Mouse (Mus musculus) G1E-ER4 (cell line): ENCODE measurements around the gene Fars2. TPM values are rescaled to one million over a fixed set of nuclear protein-coding genes. Genes with fewer than 3 reads are reported as not detected.

Source experiments
- GATA1 ChIP-seq: IDR thresholded peaks from one replicate; pipeline ENCODE4 v1.8.0; 2012; ENCODE audit warnings: low read length, inconsistent platforms
- polyA plus RNA-seq: library from polyadenylated mRNA; stranded (reverse); fragments of >175 nt; gene quantifications from 2 replicates; pipeline ENCODE4 v1.2.3, GENCODE M21; 2012

The Fars2 gene
- polyA plus RNA-seq, 1 experiment, result 60.7 TPM

DNA sequence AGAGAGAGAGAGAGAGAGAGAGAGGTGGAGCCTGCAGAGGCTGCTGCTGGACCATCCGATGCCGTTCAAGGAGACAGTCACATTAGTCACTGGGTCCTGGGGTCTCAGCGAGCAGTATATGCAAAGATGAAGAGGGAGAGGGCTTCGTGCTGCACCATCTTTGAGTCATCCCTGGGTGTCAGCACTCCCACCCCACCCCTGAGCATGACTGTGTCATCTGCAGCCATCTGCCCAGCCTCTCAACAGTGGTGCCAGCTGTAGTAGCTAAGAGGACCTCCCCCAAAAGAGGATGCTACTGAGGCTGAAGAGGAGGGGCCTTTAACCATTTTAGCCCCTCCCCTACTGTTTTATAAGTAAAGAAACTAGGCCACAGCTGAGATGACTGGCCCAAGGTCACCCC lies 459.6 kb downstream of the Fars2 start:
- no peak for TF ChIP-seq GATA1

GRCm38 (mm10) chr13:36577916-36578568 lies 460.8 kb downstream of the Fars2 start:
- no peak for TF ChIP-seq GATA1

GRCm38 (mm10) chr13:36578569-36579333 lies 461.5 kb downstream of the Fars2 start:
- TF ChIP-seq GATA1, result no peak

- no peak for TF ChIP-seq GATA1
Observed at GRCm38 (mm10) chr13:36582406-36583070, 465.3 kb downstream of the Fars2 start.

DNA sequence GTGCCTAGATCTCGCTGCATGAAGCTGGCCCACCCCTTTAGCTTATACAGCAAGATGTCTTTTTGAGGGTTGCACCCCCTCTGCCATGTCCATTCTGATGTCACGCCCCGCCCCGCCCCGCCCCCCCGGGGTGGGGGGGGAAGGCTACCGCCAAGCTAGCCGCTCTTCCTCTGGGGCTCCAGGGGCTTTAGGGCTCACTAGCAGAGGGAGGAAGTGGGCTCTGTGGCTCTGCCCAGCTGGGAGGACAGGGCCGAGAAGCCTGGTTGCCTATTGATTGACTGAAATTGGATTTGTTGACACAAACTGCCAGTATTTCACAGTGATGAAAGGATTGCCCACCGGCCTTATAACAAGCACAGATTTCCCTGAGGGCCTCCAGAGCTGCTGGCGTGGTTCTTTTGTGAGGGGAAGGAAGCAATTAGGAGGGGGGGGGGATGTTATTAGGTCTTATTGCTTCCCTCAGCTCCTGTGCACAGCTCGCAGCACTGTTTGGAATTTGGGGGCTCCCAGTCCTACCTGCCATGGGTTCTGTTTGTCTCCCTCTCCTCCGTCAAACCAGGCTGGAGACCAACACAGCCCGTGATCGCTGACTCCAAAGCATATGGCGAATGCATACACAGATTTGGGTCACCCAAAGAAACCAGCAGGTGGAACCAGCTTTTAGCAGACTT lies 466.4 kb downstream of the Fars2 start:
- TF ChIP-seq GATA1, result no peak

DNA sequence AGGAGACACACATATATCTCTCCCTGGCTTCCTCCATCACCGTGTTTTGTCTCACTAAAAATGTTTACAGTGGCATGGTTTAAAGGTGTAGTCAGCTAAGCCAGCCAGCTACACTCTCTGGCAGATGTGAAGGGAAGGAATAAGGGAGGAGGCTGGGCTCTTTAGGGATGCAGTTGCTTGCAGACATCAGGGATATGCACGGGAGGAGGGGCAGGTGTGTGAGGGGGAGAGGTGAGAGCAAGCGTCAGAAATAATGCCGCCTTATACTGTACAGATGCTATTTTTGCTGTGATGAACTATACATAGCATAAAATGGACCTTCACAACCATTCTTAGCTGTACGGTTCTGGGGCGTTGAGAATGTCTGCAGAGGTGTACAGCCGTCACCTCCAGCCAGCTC lies 467.0 kb downstream of the Fars2 start:
- no peak for TF ChIP-seq GATA1

DNA sequence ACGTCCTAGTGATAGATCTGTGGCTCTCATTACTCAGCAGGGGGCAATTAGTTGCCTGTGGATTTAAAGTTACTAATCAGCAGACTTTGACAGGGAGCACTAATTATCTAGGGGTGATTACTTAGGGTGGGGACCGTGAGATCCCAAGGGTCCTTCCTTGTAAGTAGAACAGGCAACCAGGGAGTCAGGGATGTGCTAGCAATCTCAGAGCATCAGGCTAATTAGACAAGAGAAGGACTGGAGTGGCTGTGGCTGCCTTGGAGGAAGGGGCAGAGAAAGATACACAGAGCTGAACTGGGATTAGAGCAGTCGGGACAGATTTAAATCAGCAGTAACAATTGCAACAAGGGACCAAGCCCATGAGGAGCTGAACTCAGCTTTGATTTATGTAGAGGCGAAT lies 471.9 kb downstream of the Fars2 start:
- no peak for TF ChIP-seq GATA1

DNA sequence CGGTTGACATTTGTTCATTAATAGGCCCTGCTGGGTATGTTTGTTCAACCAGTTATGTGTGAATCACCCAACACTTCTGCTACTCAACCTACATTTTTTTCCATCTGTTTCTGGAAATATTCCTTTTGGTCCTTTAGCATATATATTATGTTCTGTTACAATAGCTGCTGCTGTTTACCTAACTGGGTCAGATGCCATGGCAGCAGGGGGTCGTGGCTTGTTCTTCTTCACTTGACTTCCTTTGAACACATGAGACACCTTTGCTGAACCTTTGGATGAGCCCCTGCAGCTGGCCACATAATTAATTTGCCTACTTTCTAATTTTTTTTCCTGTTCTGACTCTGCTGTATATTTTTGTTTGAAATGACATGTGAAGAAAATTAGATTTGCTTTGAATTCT lies 475.1 kb downstream of the Fars2 start:
- TF ChIP-seq GATA1, result no peak

DNA sequence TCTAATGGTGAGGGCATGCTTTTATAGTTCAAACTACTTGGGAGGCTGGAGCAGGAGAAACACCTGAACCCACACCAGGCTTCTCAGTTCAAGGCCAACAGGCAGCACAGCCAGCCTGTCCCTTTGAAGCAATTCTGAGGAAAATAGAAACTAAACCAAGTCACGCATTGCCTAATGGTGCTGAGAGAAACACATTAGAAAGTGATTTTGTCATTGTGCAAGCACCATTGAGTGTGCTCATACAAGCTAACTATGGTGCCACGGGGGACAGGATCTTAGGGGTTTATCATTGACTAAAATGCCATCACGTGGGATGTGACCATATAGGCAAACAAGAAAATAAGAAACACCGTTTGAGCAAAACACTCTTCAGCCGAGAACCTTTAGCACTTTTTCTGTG lies 489.5 kb downstream of the Fars2 start:
- no peak for TF ChIP-seq GATA1

DNA sequence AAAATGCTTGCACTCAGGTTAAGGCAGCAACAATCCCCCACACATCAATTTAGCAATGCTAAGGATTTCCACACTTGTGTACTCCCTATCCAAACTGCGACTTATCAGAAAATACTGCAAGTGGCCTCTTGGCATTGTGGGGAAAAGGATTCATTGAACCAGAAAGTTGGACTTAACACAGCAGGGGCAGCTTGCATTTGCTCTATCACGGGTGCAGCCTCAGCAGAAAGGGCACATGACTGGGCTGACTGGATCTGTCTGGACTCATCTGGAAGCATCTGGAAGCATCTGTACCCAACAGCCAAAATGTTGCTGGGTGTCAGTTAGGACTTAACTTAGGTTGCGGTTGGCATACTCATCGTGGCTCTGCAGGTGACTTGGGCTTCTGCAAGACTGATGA lies 490.7 kb downstream of the Fars2 start:
- no peak for TF ChIP-seq GATA1

DNA sequence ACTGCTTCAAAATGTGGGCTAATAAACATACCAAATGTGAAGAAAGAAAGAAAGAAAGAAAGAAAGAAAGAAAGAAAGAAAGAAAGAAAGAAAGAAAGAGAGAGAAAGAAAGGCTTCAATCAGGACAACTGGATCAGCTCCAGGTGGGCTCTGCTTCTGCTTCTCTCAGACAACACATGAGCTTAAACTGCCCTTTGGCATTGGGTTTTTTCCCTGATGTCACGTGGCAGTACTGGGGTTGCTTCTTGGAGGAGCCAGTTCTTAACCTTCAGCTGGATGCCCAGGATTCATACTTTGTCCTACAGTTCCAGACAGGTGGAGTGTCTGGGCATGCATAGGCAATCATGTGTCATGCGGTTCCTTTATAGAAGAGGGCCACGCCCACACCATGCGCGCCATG lies 493.2 kb downstream of the Fars2 start:
- TF ChIP-seq GATA1, result no peak

DNA sequence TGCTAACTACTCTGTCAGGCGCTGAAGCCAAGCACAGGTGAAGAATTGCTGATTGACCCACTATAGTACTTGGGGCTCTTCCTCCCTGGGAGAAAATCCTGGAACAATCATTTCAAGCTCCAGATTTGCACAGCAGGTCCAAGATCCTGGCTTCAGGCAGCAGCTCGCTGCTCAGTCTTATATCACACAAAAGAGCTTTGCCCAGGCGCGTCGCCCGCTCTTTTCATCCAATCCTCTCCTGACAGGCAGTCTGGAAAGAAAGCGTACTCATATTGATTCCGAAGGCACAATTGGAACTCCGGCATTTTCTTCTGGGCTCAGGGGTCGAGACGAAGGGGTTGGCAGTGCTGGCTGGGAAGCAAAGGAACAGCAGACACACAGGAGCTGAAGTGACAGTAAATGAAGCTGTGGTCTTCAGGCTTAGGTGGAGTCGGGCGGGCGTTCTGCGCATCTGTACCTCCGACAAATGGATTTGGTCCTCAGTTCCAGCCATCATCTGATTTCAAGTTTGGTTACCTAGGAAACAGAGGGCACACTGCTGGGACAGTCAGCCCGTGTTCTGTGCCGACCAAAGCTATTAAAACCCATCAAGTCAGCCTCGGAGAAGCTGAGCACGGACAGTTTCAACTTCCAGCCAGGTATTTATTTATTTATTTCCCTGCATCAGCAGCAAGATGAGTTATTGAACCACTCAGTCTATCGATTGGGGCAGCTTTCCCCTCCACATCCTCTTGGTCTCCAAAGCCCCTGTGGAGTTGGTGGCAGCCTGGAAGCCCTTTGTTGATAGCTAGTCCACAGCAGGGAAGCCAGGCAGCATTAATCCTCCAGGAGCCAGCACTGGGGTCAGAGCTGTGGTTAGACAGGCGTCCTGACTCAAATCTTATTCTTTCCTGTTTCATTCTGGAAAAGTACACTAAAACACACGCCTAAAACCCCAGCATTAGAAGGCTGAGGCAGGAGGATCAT lies 495.9 kb downstream of the Fars2 start:
- TF ChIP-seq GATA1, result no peak

DNA sequence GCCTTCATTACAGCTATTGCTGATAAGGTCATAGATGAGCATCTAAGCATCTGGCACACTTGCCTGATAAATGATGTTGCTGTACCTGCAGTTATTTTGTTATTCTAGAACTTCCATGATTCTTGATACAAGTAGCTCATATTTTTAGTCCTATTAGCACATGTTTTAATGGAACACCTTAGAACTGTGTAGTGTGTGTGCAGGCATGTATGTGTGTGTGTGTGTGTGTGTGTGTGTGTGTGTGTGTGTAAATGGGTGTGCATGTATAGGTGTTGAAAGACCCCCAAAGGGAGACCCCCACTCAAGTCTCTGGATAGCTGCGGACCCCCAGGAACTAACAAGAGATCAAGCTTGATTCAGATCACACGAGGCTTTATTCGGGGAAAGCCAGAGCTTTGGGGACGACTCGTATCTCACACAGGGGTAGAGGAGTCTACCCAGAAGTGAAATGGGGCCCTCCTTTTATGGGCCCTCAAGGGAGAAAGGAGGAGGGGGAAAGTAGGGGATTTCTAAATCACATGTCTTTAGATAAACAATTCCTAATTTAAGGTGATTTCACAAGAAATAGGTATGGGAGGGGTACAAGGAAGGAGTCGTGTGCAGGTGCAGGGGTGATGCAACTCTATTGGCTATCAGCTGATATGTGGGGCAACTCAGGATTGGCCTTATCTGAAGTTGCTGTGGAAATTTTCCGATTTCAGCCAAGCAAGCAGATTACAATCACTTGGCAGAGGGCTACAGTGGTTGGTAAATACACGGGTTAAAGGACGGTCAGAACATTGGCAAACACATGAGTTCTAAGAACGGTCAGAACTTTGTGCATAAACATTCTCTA lies 503.5 kb downstream of the Fars2 start:
- TF ChIP-seq GATA1, result no peak

DNA sequence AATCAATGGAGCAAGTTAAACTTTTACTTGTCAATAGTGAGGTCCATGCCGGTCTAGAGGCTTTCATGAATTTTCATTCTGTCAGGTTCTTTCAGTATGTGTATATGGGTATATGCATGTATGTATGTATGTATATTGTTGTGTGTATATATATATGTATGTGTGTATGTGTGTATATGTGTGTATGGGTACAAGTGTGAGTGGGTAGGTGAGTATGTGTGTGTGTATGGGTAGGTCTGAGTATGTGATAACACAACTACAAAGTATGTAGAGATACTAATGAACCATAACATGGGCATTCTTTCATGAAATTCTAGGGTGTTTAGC lies 504.1 kb downstream of the Fars2 start:
- no peak for TF ChIP-seq GATA1
